Mouse (Mus musculus) forebrain, embryonic 15.5 days (tissue): ENCODE data around the gene Zfp69. TPM values are rescaled to one million over a fixed set of nuclear protein-coding genes. Genes with fewer than 3 reads are reported as not detected.

Experiments
- microRNA-seq: library from miRNA; unstranded; fragments of <30 nt; microRNA quantifications from one replicate; pipeline ENCODE4, GENCODE M21; 2016
- polyA plus RNA-seq: library from polyadenylated mRNA; unstranded; fragments of >200 nt; fragmentation: Nextera tagmentation; extraction: Ambion mirVana; gene quantifications from 2 replicates; pipeline ENCODE4 v1.2.1, GENCODE M21; 2015

Gene Zfp69
- polyA plus RNA-seq, 1 experiment from 2014 or later = 6.6 TPM

Small RNA genes lying within 50 kb of the gene (microRNA-seq; reads per million reads assigned to microRNA genes)
- 0.66 reads per million for gene Mir7015

Other genes starting within 250 kb of the Zfp69 start
- gene Kcnq4, start 203.1 kb downstream of the Zfp69 start, polyA plus RNA-seq = 8.8 TPM in 2 replicates
- 95.4 and 98.5 TPM in 2 replicates for gene Nfyc, start 120.1 kb downstream of the Zfp69 start, polyA plus RNA-seq
- gene Rims3, start 96.9 kb downstream of the Zfp69 start, polyA plus RNA-seq = 9.3 and 10.7 TPM in 2 replicates
- gene Exo5, start 26.7 kb downstream of the Zfp69 start, polyA plus RNA-seq = 43.4 and 46.3 TPM in 2 replicates
- 37.2 and 40.1 TPM in 2 replicates for gene Smap2, start 65.5 kb upstream of the Zfp69 start, polyA plus RNA-seq
- gene Col9a2, start 87.7 kb upstream of the Zfp69 start, polyA plus RNA-seq = 3.2 and 5.9 TPM in 2 replicates
- gene Zmpste24, start 146.5 kb upstream of the Zfp69 start, polyA plus RNA-seq = 25.4 and 26.6 TPM in 2 replicates
- gene Tmco2, start 157.5 kb upstream of the Zfp69 start, polyA plus RNA-seq = not detected in 2 replicates